Mouse (Mus musculus): ENCODE data around the gene Ralgps1. TPM values are rescaled to one million over a fixed set of nuclear protein-coding genes. Genes with fewer than 3 reads are reported as not detected.
"Not testable (repeated sequence)": the region's sequence is repeated elsewhere in the genome, so short reads cannot be mapped to it uniquely, and the experiment has no call there.

Gene Ralgps1
- total RNA-seq, 2 experiments from 2014 or later = 0.66 to 1.9 TPM

DNA sequence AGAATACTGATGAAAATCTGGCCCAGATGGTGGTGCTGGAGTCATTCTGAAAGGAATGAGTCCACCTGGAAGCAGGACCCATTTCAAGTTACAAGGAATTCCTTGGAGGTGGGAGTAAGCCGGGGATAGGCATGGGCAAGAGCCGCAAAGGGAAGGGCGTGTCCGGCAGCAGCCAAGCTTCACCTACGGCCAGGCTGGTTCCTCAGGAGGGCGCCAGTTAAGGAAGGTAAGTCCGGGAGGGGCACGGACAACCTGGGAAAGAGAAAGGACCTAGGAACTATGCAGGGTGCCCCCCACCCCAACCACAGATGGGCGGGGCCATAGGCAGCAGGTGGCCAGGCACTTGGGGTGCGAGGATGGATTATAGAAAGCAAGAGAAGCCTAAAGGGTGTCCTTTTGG, 241.6 kb downstream of the Ralgps1 start:
- no peak for ATAC-seq (replicated peaks; ENCODE audit: low FRiP score, low TSS enrichment, poor library complexity, severe bottlenecking)

- ATAC-seq (replicated peaks; ENCODE audit: low FRiP score, low TSS enrichment, poor library complexity, severe bottlenecking) = no peak
Measured at GRCm38 (mm10) chr2:33129005-33129404, 242.3 kb downstream of the Ralgps1 start.

GRCm38 (mm10) chr2:33127271-33127670, 244.0 kb downstream of the Ralgps1 start:
- ATAC-seq (replicated peaks; ENCODE audit: low FRiP score, low TSS enrichment, poor library complexity, severe bottlenecking) = no peak

GRCm38 (mm10) chr2:33122856-33123255, 248.4 kb downstream of the Ralgps1 start:
- no peak for ATAC-seq (replicated peaks; ENCODE audit: low FRiP score, low TSS enrichment, poor library complexity, severe bottlenecking)

GRCm38 (mm10) chr2:33100536-33100935, 270.8 kb downstream of the Ralgps1 start:
- no peak for ATAC-seq (replicated peaks; ENCODE audit: low FRiP score, low TSS enrichment, poor library complexity, severe bottlenecking)

DNA sequence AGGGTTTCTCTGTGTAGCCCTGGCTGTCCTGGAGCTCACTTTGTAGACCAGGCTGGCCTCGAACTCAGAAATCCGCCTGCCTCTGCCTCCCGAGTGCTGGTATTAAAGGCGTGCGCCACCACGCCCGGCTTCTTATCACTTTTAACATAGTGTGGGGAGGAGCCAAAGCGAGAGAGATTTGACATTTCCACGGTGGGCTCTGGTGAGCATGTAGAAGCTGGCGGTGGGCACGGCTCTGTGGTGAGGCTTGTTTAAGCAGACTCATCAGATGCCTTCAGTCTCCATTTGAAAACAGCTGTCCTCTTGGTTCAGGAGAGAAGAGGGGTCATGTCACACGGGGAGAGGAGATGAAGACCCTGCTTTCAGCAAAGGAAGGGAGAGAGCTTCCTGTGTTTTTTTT, 274.0 kb downstream of the Ralgps1 start:
- ATAC-seq (replicated peaks; ENCODE audit: low FRiP score, low TSS enrichment, poor library complexity, severe bottlenecking) = not testable (repeated sequence)

GRCm38 (mm10) chr2:33095221-33095671, 276.0 kb downstream of the Ralgps1 start:
- ATAC-seq (replicated peaks; ENCODE audit: low FRiP score, low TSS enrichment, poor library complexity, severe bottlenecking) = no peak

GRCm38 (mm10) chr2:33090620-33091520, 280.4 kb downstream of the Ralgps1 start:
- no peak for ATAC-seq (replicated peaks; ENCODE audit: low FRiP score, low TSS enrichment, poor library complexity, severe bottlenecking)

- not testable (repeated sequence) for ATAC-seq (replicated peaks; ENCODE audit: low FRiP score, low TSS enrichment, poor library complexity, severe bottlenecking)
Measured at GRCm38 (mm10) chr2:33090033-33090400, 281.3 kb downstream of the Ralgps1 start.

GRCm38 (mm10) chr2:33089356-33090032, 281.8 kb downstream of the Ralgps1 start:
- no peak for ATAC-seq (replicated peaks; ENCODE audit: low FRiP score, low TSS enrichment, poor library complexity, severe bottlenecking)

DNA sequence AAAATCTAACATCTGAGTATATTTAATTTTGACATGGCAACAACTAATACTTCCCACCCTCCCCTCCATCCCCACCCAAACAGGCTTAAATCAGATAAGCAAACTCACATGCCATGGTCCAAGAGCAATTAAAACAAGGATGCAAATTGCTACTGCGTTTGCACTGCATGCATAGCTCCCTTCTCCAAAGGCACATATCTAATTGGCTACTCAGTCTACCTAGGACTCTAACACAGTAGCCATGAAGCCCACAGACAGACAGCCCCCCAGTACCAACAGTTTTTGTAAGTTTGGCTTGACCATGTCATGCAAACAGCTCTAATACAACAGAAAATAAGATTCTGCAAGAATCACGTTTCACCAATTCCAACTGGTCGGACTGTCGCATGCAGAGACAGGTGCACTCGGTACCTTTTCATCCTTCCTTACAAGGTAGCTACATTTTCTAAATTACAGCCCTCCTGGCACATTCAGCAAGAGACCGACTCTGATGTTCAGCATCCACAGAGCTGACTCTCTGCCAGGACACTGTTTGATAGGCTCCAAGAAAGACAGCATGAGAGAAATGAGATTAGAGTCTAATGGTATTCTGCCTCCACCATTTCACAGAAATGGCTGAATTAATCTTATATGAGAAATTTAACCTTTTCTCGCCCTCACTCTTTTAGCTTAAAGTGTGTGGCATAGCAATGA, 284.5 kb downstream of the Ralgps1 start:
- no peak for ATAC-seq (replicated peaks; ENCODE audit: low FRiP score, low TSS enrichment, poor library complexity, severe bottlenecking)

DNA sequence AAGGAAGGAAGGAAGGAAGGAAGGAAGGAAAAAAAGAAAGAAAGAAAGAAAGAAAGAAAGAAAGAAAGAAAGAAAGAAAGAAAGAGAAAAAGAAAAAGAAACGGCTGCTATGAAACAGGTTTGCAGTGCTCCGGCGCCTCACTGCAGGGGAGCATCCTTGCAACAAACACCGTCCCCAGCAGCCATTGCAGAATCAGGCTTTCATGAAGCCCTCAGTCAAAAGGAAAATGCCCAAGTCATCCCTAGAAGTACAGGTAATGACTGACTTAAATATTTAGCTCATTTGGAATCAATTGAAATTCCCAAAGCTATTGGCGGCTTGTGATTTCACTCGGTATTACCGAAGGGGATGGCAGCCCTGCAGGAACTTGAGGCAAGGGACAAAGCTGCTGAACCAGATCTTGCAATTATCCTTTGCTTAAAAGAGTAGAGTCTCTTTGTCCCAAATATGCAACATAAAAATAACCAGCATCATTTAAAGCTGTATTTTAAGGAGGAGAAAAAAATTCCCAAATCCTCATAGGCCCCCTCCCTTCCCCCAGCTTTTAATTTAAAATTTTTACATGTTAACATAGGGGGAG, 285.2 kb downstream of the Ralgps1 start:
- no peak for ATAC-seq (replicated peaks; ENCODE audit: low FRiP score, low TSS enrichment, poor library complexity, severe bottlenecking)

GRCm38 (mm10) chr2:33084221-33084620, 287.1 kb downstream of the Ralgps1 start:
- no peak for ATAC-seq (replicated peaks; ENCODE audit: low FRiP score, low TSS enrichment, poor library complexity, severe bottlenecking)

Other genes starting within 250 kb of the Ralgps1 start
- gene Garnl3, start 239.8 kb downstream of the Ralgps1 start, total RNA-seq (2014; fragmentation: Nextera tagmentation) = 2.5 and 3.3 TPM in 2 replicates
- gene Garnl3, start 239.8 kb downstream of the Ralgps1 start, total RNA-seq (2017) = 0.61 TPM in 1 of 2 replicates, not detected in the other
- gene Angptl2, start 155.4 kb downstream of the Ralgps1 start, total RNA-seq (2014; fragmentation: Nextera tagmentation) = not detected in 2 replicates
- gene Angptl2, start 155.4 kb downstream of the Ralgps1 start, total RNA-seq (2017) = 0.72 and 0.89 TPM in 2 replicates
- 13.7 and 20.6 TPM in 2 replicates for gene Zbtb34, start 59.8 kb upstream of the Ralgps1 start, total RNA-seq (2014; fragmentation: Nextera tagmentation)
- gene Zbtb34, start 59.8 kb upstream of the Ralgps1 start, total RNA-seq (2017) = 3.1 and 3.5 TPM in 2 replicates
- gene Zbtb43, start 97.1 kb upstream of the Ralgps1 start, total RNA-seq (2014; fragmentation: Nextera tagmentation) = 12.0 and 12.4 TPM in 2 replicates
- 13.3 and 17.8 TPM in 2 replicates for gene Zbtb43, start 97.1 kb upstream of the Ralgps1 start, total RNA-seq (2017)

Data from megakaryocyte-erythroid progenitor cell, adult 5-6 weeks (primary cell).